Mouse (Mus musculus) 416B (cell line): ENCODE results near the gene Phb.
A peak's percentile ranks its signal among the peaks of the same experiment; 100 is the strongest.
"Not testable (repeated sequence)": the region's sequence is repeated elsewhere in the genome, so short reads cannot be mapped to it uniquely, and the experiment has no call there.

ENCODE experiments used
- DNase-seq: peaks from one replicate; pipeline ENCODE4 v3.0.0; 2011; ENCODE audit warnings: low read depth

The Phb gene

DNA sequence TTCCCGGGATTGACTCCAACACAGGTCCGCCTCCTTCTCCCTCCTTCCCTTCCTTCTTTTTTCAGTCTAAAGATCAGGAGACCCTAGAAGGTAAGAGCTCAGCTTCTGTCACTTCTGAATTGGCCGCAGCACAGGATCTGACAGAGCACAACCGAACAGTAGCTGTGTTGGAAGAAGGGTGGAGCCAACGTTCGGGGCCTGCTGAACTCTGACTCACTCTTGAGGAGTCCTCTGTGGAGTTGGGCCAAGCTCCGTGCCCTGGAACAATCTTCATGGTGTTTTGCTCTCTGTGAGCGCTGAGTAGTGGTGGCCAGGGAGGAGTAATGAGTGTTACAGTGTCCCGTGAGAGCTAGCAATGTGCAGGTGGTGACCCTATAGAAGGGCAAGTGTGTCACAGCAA lies 15.8 kb upstream of the Phb start:
- peak; percentile 63 for DNase-seq

DNA sequence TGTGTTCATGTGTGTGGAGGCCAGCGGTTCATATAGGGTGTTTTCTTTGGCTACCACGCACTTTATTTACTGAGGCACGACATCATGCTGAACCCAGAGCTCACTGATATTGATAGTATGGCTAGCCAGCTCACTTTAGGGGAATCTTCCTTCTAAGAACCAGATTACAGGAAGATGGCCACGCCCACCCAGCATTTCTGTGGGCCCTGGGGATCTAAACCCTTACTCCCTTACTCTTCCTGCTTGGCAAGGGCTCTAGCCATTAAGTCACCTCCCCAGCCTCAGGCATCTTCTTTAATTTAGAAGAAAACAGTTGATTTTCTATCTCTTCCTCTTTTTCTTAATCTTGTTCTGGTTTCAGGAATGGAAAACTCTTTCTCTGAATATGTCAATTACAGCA lies 9.3 kb upstream of the Phb start:
- no peak for DNase-seq

DNA sequence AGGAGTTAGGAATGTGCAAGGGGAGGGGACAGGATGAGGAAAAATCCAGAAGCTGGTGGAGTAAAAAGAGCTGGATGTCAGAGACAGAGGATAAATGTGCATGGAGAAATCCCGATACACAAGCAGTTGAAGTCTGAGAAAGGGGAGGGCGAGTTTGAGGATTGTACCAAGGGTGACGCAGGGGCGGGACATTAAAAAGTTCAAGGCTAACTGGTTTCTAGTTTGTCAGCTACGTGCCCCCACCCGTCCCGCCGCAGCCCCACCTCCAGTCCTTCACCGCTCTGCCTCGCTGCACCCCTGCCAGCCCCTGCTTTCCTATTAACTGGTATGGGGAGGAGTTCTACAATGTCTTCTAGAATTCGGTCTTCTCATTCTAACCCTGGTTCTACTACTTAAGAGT lies 420 bp downstream of the Phb start:
- peak; percentile 85 for DNase-seq

DNA sequence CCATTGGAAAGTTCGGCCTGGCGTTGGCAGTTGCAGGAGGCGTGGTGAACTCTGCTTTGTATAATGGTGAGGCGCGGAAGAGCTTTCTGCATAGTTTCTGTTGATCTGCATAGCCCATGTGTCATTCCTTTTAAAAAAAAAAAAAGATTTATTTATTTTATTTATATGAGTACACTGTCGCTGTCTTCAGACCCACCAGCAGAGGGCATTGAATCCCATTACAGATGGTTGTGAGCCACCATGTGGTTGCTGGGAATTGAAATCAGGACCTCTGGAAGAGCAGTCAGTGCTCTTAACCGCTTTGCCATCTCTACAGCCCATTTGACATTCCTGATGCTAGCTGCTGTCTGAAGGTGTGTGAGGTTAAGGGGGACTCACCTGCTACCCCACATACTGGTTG lies 1.3 kb downstream of the Phb start:
- DNase-seq, result not testable (repeated sequence)

GRCm38 (mm10) chr11:95675498-95675897 lies 8.7 kb downstream of the Phb start:
- no peak for DNase-seq

DNA sequence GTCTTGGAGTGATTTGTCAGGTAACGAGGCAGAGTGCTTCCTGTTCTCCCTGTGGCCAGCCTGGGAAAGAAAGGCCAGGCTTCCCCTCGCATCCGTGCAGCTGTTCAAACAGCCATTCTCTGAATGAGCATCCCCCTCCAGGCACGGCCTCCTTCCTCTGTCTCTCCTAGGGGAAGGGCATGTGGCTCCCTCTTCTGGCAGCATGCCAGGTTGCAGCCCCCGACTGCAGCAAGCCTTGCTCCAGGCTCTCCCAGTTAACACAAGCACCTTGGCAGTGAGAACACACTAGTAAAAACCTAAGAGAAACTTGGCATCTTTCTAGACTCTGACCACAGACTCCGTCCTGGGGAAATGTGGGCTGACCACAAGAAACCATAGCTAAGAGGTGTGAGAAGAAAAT lies 9.6 kb downstream of the Phb start:
- peak; percentile 92 for DNase-seq

- DNase-seq, result no peak
Measured at GRCm38 (mm10) chr11:95677925-95678701, 11.4 kb downstream of the Phb start.

GRCm38 (mm10) chr11:95681995-95682601 lies 15.3 kb downstream of the Phb start:
- DNase-seq, result no peak

- no peak for DNase-seq
Measured at GRCm38 (mm10) chr11:95682946-95683345, 16.2 kb downstream of the Phb start.

DNA sequence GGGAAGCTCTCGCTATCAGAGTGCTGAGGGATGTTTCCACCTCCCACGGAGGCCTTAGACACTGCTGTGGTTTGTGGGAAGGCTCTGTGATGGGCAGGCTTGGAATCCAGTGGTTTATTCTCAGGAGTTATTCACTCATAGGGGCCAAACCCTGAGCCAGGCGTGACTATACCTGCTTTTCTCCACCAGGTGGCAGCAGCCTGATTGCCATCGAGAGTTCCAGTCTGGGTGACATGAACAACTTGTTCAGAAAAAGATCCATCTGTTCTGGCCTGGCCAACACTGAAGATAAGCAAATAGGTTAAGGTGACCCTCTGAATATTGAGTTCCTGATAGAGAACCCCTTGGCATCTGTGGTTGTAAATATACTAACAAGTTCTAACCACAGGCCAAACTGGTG lies 19.3 kb downstream of the Phb start:
- peak; percentile 79 for DNase-seq

DNA sequence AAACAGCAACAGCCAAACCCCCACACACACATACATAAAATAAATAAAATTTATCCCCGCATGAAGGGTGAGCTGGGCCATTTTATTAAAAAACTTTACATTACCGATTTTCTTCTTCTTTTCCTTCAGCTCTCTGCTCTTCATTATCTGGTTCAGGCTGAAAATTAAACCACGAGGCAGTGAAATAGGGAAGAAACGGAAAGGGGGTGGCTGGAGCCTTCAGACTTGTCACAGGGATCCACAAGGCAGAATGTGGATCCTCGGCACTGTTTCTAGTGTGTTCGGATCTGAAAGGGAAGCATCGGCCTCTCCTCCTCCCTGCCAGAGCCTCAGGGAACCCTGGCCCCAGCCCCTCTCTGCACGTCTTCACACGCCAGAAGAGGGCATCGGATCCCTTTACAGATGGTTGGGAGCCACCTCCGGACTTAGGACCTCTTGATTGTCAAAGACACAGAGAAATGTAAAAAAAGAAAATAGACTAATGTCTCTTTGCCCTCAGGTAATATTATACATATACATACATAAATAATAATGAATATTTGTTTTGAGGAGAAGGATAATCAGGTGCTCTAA lies 20.4 kb downstream of the Phb start:
- peak; percentile 79 for DNase-seq

- peak; percentile 89 for DNase-seq
Measured at GRCm38 (mm10) chr11:95688515-95688914, 21.8 kb downstream of the Phb start.

DNA sequence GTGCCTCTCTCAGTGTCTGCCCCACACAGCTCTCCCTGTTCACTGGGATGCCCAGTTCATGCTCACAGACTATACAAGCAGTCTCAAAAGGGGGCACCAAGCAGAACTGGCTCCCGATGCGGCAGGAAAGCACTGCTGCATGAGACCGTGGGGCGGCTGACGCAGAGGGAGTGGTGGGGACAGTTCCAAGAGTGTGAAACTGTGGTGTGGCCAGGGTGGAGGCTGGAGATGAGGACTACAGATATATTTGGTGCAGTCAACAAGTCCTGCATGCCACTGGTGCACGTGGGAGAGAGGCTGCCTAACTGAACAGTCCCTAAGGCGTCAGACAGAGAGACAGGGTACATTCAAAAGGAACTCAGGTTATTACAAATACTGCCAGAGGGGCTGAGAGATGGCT lies 22.2 kb downstream of the Phb start:
- no peak for DNase-seq

DNA sequence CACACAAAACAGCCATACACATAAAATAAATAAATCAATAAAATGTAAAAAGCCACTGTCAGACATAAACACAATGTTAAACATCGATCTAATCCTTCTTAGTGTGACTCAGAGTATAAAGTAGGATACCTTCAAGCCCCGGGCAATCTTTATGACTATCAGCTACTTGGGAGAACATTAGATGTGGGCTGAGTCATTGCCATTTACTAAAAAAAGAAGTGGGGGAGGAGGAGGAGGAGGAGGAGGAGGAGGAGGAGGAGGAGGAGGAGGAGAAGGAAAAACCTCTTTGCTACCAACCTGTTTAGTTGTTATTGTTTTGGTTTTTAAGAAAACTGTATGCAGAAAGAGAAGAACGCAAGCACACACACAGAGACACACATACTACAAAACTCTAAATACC lies 22.8 kb downstream of the Phb start:
- DNase-seq, result peak; percentile 42

GRCm38 (mm10) chr11:95698541-95698940 lies 31.8 kb downstream of the Phb start:
- no peak for DNase-seq

DNA sequence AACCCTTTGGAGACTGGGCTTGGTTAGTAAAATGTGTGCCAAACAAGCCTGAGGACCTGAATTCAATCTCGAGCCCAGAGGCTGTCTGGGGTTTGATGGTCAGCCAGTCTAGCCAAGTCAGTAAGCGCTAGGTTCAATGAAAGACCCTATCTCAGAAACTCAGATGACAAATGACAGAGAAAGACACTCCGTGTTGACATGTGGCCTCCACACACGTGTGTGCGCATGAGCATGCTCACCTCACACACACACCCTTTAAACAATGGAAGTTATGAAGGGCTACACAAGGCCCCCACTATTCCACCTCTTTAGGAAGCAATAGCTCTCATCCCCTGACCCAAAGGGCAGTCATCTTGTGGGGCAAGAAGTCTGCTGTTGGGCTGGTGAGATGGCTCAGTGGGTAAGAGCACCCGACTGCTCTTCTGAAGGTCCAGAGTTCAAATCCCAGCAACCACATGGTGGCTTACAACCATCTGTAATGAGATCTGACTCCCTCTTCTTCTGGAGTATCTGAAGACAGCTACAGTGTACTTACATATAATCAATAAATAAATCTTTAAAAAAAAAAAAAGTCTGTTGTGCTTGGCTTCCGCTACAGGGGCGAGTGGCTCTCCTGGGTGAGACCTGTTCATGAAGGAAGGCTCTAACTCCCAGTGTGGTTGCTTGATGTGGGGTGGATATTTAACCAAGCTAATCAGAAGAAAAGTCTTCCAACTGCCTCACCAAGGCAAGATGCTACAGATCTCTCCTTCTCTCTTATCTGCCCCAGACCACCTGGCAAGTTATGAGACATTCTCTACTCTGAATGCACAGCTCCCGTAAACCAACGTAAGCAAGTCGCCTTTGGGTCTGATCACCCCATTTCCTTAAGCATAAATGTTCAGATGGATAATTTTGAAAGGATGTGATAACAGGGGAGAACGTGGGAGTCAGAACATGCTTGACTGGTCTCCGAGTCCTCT lies 34.3 kb downstream of the Phb start:
- DNase-seq, result no peak

DNA sequence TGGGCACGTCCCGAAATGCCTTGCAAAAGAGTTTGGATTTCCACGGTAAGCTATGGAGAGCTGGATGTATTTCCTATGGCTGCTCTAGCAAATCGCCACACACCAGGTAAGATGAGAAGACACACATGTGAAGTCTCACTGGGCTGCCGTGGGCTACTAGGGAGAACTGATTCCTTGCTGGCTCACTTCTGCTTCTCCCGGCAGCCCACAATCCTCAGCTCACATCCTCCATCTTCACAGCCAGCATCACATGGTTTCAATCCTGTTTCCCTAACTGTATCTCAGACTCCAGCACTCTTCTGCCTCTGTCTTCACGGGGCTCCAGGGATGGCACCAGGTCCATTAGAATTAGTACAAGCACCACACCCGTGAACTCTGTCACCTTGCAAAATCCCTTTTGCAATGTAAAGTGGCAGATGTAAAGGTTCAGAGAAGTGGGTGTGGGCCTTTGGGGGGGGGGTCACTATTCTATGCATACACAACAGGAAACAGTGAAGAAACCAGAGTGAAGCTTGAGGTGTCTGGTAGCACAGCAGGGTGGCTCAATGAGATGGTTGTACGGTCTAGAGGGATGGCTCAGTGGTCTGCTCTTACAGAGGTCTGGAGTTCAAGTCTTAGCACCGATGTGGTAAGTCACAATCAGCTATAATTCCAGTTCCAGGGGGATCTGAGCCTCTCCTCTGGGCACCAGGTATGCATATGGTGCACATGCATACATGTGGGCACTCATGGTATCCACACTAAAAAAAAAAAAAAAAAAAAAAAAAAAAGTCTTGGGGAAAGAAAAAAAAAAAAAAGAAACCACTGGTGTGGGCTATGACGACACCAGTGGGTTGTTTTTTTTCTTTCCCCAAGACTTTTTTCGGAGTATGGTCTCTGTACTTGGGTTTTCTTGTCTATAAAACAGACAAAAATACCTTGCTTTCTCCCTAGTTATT lies 37.5 kb downstream of the Phb start:
- DNase-seq, result no peak

GRCm38 (mm10) chr11:95704970-95705330 lies 38.2 kb downstream of the Phb start:
- DNase-seq, result no peak

DNA sequence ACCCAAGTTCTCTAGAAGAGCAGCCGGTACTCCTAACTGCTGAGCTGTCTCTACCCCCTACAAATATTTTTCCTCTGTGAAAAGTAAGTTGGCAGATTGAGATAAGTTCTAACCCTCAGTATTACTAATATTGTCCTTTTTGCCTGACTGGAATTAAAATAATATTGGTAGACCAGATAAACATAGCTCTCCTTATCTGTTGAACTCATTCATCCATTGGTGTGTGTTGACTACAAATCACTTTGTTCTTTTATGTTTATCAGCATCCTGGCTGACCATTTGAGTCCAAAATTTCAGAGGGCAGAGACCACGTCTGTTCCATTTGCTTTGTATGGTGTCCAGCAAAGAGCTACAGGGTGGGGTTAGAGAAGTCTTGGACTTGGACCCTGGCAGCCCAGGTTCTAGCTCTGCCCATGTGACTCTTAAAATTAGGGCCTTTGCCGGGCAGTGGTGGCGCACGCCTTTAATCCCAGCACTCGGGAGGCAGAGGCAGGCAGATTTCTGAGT lies 42.8 kb downstream of the Phb start:
- DNase-seq, result no peak

- DNase-seq, result no peak
Measured at GRCm38 (mm10) chr11:95710478-95710877, 43.7 kb downstream of the Phb start.

- DNase-seq, result peak; percentile 87
Measured at GRCm38 (mm10) chr11:95712085-95712562, 45.4 kb downstream of the Phb start.
